Mouse (Mus musculus) urinary bladder, postnatal 36 days (tissue): ENCODE data around the gene Rhbdd3.

Source experiments
- DNase-seq, 2 experiments: peaks; one replicate each; pipeline ENCODE4 v3.0.0; 2022; ENCODE audit warnings: low spot score in 2 of 2, mixed read lengths in 1 of 2

Gene Rhbdd3

GRCm38 (mm10) chr11:5129035-5129480 lies 30.3 kb downstream of the Rhbdd3 start:
- DNase-seq, result no peak

- DNase-seq, result no peak
These were observed 31.5 kb downstream of the Rhbdd3 start for GRCm38 (mm10) chr11:5130111-5130665.

GRCm38 (mm10) chr11:5132751-5133150 lies 34.0 kb downstream of the Rhbdd3 start:
- DNase-seq, result no peak

- peak in 1 of 2 experiments; percentile 62 for DNase-seq
These were observed 37.2 kb downstream of the Rhbdd3 start for GRCm38 (mm10) chr11:5135914-5136313.

DNA sequence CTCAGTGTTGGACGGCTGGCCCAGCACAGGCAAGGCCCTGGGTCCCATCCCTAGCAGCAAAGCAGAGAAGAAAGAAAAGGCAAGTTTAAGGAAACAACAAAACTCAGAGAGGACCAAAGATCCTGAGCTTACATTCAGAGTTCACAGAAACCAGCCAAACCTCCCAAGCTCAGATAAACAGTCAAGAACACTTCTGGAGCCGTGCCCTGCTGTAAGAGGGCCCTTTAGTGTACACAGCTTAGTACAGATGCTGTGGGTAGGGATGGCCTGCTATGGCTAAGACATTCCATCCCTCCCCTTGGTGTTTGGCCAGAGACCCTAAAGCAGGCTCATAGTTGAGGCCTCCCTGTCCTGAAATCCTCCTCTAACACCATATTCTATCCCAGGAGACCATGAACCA lies 39.9 kb downstream of the Rhbdd3 start:
- no peak for DNase-seq

- DNase-seq, result no peak
These were observed 40.6 kb downstream of the Rhbdd3 start for GRCm38 (mm10) chr11:5139372-5139771.

DNA sequence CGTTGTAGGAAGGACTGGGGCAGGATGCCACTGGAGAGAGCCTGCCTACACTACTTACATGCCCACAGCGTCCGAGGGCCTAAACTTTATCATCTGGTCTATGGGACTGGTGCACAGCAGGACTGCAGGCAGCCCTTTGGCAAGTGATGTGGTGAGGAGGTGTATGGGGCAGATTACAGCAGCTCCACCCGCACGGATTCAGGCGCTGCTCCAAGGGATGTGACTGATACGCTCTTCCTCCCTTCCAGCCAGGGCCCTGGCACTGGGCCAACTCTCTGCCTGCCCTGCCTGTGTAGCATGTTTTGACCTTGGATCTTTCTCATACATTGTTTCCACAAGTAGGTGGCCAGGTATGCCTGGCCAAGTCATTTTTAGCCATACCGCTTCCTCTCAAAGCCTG lies 41.9 kb downstream of the Rhbdd3 start:
- peak; percentile 75 to 78 for DNase-seq

DNA sequence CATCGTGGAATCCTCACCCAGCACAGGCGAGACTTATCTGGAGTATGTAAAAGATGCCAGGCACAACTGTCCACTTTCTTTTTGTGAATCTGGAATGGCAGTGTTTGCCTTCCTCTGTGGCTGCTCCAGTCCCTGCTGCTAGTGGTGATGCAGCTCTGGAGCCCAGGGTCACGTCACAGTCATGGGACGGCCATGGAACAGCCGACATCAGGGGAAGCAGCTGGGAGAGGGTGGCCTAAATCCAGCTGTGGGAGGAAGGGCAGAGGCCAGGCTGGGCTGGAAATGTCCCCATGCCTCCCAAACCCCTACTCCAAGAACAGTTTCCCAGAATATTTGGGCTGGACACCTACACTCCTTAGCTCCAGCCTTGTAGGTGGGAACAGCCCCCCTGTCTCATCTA lies 42.5 kb downstream of the Rhbdd3 start:
- DNase-seq, result no peak

DNA sequence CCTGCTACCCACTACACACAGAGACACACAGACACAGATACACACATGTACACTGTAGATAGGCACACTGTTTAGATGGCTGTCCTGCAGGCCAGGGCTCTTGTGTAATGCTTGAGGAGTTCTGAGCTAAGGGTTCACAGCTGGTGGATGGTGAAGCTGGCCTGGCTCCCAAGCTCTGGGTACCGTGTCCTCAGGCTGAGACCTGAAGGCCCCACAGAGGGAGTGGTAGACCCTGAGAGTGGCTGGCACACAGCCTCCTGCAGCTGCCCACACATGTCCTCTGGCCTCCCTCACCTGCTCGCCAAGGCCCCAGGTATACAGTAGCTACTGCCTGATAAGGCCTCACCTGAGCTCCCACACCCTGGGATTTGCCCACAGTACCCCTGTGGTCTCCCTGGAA lies 43.2 kb downstream of the Rhbdd3 start:
- DNase-seq, result no peak

DNA sequence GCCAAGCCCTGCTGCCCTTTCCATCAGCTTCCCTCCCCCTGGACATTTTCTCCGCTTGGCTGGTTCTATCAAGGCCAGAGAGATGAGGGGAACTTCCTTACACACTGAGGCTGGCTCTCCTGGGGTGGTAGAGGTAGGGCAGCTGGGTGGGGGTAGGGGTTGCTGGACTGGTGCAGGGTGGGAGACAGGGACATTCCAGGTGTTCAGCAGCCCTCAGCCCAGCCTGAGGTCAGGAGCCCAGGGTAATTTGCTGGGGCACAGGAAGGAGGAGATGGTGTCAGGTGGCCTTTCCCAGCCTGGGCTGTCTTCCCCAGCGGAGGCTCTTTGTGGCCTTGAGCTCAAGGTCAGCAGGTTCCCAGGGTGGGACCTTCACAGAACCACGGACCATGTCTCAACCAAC lies 46.9 kb downstream of the Rhbdd3 start:
- DNase-seq, result no peak

DNA sequence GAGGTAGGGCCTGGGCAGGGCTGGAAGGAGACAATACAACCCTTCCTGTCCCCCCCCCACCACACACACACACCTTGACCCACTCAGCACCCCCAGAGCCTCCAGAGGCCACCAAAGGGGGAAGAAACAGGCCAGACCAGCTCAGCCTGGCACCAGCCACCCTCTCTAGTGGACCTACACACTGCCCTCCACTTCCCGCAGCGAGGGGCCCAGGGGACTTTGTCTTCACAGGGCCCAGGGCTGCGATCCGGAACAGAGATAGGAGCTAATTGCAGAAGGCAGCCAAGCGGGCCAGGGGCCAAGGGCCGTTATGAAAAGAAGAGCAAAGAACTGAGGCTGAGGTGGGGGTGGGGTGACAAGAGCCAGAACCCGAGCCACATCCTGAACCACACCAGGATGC lies 50.5 kb downstream of the Rhbdd3 start:
- peak; percentile 59 to 74 for DNase-seq

- DNase-seq, result no peak
These were observed 51.2 kb downstream of the Rhbdd3 start for GRCm38 (mm10) chr11:5149955-5150354.

DNA sequence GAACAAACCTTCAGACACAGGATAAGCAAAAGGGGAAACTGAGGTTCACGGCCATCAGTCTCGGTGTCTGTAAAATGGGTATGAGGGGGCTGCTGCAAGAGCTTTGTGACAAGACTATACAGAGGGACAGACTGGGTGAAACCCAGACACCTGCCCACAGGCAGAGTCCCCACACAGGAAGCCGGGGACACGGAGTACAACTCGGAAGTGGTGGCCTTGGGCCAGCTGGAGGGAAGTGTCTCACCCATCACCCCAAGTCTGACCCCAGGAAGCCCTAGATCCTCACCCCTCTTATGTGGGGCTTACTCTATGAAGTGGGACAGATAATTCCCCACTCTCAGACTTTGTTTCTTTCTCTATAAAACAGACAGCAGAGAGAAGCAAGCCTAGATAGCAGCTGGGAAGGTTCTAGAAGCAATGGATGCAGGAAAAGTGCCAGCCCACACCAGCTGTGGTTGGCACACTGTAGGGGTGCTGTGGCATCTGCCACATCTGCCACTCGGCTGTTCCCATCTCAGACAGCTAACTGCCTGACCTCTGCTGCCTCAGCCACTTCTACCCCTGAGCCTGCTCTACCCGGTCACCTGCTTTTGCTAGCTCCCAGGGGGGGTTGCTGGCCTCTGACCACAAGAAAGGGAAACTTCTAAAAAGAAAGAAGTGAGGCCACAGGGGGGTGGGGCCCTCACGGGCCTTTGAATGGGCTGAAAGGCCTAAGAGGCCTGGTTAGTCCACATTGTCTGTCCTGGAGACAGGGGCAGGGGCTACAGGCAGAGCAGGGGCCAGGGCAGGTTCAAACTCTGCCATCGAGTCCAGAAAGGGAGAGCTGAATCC lies 51.9 kb downstream of the Rhbdd3 start:
- DNase-seq, result no peak

GRCm38 (mm10) chr11:5151247-5151630 lies 52.5 kb downstream of the Rhbdd3 start:
- no peak for DNase-seq

DNA sequence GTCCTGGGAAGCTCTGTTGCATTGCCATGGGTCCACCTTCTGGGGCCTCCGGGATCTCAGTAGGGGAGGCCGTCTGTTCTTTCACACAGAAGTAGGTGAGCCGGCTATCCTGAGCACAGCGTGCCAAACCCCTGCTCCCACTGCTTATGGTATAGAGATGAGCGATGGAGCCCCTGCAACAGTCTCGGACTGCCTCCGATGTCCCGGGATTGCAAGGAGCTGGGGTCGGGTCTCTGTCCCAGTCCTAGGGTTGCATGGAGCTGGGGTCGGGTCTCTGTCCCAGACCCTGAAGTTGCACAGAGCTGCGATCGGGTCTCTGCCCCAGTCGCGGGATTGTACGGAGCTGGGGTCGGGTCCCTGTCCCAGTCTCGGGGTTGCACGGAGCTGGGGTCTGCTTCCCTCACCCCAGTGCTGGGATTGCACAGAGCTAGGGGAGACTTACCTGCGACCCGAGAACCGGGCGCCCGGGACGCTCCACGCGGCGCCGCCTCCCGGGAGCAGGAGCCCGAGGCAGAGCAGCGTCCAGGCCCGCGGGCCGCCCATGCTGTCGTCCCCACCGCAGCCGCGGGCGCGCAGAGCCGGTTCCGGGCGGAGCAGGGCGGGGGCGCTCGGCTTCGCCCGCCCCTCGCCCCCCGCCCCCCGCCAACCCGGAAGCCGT lies 53.1 kb downstream of the Rhbdd3 start, which contains the start of gene Emid1:
Gene Emid1, minus strand, starts transcription at position 578 of the 658 bp plus-strand sequence.
- DNase-seq, result no peak

- no peak for DNase-seq
These were observed 56.5 kb downstream of the Rhbdd3 start for GRCm38 (mm10) chr11:5154961-5155805.
